Mouse (Mus musculus) retina, postnatal 1 day (tissue): ENCODE measurements around the gene Rabif.
A peak's percentile ranks its signal among the peaks of the same experiment; 100 is the strongest.
"Not testable (repeated sequence)": the region's sequence is repeated elsewhere in the genome, so short reads cannot be mapped to it uniquely, and the experiment has no call there.

Experiments used
- DNase-seq: peaks from one replicate; pipeline ENCODE4 v3.0.0-alpha.2; 2012

Rabif gene

DNA sequence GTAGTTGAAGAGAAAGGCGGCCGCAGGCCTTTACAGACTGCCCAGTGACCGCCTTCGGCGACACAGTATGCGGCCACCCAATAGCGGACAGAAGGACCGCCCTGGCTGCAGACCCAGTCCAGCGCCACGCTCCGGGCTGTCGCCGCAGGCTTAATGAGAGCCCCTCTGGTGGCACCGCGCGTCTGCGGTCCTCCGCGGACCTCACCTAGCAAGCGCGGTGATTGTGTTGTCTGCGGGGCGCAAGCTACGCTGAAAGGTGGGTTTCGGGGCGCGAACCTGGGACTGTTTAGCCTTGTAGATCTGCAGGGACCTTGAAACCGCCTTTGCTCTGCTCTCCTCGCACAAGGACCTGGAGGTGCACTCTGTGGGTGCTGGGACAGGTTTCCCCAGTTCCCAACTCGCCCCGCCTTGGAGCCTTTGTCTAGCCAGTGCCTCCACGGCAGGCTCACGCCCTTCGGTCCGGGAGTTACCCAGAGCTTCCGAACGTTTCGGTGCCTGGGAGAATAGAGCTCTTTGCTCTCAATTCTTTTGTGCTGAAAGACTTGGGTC is 18.9 kb downstream of the Rabif start:
- DNase-seq: peak; percentile 63

GRCm38 (mm10) chr1:134513876-134514590 is 19.6 kb downstream of the Rabif start:
- no peak for DNase-seq

- no peak for DNase-seq
These were observed 21.4 kb downstream of the Rabif start for GRCm38 (mm10) chr1:134515891-134516290.

GRCm38 (mm10) chr1:134516491-134517198 is 22.2 kb downstream of the Rabif start:
- peak; percentile 40 for DNase-seq

DNA sequence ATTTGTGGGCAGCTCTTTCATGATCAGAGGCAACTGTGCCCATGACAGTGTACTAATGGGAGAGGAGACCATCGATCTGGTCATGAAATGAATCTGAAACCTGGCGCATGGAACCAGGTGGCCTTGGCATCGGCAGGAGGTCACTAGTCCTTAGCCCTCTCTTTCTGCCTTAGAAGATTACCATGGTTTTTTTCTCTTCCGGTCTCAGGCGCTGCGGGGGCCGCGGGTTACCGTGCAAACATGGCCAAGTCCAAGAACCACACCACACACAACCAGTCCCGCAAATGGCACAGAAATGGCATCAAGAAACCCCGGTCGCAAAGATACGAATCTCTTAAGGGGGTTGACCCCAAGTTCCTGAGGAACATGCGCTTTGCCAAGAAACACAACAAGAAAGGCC is 23.4 kb downstream of the Rabif start:
- DNase-seq: not testable (repeated sequence)

- peak; percentile 88 for DNase-seq
These were observed 24.2 kb downstream of the Rabif start for GRCm38 (mm10) chr1:134518677-134519076.

DNA sequence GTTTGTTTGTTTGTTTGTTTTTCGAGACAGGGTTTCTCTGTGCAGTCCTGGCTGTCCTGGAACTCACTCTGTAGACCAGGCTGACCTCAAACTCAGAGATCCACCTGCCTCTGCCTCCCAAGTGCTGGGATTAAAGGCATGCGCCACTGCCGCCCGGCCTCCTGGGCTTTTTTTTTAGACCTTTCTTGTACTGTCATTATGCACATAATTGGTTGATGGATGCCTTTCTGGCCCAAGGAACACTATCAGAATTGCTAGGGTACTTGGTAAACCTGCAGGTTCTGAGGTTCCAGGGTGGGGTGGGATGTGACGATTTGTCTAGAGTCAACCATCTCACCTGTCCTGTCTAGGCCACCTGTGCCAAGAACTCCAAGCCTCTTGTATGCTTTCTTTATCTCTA is 24.8 kb downstream of the Rabif start:
- not testable (repeated sequence) for DNase-seq

GRCm38 (mm10) chr1:134520001-134520721 is 25.7 kb downstream of the Rabif start:
- no peak for DNase-seq

DNA sequence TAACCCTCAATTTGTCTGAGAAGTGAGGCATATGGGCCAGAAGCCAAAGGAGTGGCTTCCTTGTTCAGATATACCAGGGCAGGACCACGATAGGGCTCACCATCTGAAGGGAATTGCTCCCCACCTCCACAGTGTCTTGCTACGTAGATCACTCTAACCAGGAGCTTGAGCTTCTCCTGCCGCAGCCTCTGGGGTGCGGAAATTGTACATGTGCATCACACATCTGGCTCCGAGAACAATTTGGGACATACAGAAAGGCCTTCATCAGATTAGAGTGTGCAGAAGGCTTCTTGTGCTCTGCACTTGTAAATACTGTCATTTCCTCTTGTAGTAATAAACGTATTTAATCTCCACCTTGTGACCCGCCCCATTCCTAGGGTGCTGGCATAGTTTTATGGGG is 26.7 kb downstream of the Rabif start:
- no peak for DNase-seq

DNA sequence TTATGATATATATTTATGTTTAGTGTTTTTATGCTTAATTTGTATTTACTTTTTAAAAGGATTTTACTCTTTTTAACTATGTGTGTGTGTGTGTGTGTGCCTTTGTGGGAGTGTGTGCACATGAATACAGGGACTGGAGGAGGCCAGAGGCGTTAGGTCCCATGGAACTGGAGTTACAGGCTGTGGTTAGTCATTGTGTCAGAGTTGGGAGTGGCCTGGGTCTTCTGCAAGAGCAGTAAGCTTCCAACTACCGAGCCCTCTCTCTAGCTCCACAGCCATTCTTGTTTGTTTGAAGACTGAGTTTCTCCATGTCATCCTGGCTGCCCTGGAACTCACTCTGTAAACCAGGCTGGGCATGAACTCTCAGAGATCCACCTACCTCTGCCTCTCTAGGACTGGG is 27.9 kb downstream of the Rabif start:
- DNase-seq: no peak

DNA sequence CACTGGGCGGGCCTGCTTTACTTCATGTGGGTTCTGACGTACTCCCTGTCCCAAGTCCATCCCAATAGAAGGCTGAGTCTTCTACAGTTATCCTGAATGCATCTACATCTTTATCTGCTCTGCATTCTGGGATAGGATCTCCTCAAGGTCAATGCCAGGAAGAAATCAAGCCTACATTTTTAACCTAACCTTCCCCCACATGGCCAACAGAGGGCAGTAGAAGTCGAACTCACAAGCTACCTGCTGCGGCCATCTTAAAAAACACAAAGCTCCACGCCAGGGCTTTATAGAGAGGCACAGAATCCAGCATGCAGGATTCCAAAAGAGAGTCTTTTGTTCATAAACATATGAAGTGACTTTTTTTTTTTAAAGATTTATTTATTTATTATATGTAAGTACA is 30.0 kb downstream of the Rabif start:
- DNase-seq: peak; percentile 46

GRCm38 (mm10) chr1:134525015-134525414 is 30.6 kb downstream of the Rabif start:
- DNase-seq: no peak

- no peak for DNase-seq
These were observed 32.3 kb downstream of the Rabif start for GRCm38 (mm10) chr1:134526752-134527151.

DNA sequence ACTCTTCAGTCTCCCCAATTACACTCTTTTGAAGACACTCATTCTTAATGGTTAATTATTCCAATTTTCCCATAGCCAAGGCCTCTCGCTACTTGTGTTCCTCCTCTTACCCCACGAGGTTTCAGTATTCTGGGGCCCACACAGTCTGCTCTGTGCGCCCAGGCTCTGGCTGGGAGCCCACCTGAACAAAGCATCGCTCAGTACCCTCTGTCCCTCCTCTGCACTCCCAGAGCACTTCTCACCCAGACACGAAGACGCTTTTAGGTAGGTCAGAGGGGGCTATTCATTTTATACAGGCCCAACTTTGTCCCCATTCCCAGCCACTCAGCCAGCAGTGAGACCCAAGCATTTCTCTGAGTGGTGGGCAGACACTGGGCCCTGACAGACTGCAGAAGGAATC is 36.2 kb downstream of the Rabif start:
- DNase-seq: no peak

- not testable (repeated sequence) for DNase-seq
These were observed 39.3 kb downstream of the Rabif start for GRCm38 (mm10) chr1:134533710-134534109.

- no peak for DNase-seq
These were observed 40.6 kb downstream of the Rabif start for GRCm38 (mm10) chr1:134535054-134535453.

DNA sequence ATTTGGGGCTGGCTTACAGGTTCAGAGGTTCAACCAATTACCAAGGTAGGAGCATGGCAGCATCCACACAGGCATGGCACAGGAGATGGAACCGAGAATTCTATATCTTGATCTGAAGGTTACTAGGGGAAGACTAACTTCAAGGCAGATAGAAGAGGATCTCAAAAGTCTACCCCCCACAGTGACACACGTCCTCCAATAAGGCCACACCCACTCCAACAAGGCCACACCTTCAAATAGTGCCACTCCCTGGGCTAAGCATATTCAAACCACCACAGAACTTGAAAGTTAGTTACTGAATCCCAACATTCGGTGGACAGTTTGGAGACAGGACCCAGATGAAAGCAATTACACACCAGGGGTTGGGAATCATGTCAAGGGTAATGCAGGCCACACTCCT is 41.1 kb downstream of the Rabif start:
- no peak for DNase-seq

GRCm38 (mm10) chr1:134540610-134541009 is 46.2 kb downstream of the Rabif start:
- DNase-seq: no peak

DNA sequence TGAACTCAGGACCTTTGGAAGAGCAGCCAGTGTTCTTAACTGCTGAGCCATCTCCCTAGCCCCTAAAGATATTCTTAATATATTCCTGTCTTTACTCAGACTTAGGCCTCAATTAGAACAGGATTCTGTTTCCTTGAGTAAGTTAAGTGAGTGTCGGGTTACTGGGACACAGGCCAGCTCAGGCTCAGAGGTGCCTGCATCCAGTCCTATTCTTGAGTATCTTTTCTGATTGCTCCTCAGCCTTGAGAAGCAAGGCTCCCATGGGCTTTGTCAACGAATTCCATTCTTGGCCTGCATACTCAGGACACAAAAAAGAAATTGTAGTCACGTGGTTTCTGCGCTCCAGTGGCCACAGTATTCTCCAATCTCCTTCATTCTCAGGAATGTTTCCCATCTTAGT is 53.8 kb downstream of the Rabif start:
- DNase-seq: no peak

GRCm38 (mm10) chr1:134549632-134550132 is 55.2 kb downstream of the Rabif start, which contains the start of gene Mgat4e:
TSS of gene Mgat4e (minus strand) at chr1:134549682.
- no peak for DNase-seq

DNA sequence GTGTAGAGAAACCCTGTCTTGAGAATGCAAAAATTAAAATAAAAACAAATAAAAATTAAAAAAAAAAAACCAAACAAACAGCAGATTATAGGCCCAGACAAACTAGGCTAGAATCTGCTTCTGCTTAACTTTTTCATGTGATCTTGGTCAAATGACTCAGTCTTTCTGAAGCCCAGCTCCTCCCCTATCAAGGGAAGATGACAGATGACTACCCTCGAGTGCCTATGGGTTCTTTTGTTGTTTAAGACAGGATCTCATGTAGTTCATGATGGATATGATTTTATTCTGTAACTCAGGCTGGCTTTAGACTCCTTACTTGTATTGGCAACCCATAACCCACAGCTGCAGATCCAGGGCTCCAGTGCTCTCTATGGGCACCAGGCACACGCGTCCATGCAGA is 57.4 kb downstream of the Rabif start:
- no peak for DNase-seq

DNA sequence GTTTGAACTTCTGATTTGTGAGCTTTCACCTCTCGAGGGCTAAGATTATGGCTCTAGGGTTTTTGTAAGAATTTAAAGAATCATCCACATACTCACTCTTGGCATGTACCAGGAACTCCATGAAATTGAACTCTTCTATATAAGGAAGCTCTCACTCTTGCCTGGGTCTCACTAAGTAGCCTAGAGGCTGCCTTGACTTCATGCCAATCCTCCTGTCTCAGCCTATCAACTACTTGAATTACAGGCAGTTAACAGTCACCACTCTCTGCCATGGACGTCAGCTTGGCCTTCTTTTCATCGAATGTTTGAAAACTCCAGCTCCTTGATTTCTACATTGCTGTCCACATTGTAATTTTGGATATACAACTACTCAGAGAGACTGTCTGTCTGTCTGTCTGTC is 57.9 kb downstream of the Rabif start:
- no peak for DNase-seq

DNA sequence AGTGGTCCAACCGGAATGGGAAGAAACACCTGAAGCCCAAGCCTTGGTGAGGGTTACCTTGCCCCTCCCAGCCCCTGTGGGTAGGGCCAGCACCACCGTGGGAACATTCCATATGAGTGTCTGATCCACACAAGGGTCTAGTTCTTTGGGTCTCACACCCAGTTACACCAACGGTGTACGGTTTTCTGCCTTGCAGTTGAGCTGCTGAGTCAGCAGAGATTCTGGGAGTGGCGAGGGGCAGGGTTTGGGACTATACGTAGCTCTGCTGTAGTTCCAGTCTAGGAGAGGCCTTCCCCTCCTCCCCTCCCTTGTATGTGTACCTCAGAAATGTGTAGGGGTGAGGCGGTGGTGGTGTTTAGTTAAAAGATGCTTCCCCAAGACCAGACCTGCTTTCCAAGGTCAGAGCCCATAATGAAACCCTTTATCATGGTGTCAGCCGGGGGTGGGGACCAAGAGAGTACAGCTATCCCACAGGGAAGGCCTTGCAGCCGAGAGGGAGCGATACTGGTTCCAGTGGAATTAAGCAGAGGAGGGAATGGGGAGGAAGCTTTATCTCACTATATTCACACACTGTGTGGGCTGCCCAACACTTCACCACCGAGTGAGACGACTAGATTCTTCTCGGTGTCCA is 60.9 kb downstream of the Rabif start:
- no peak for DNase-seq
